Mouse (Mus musculus) olfactory bulb, adult 2 months (tissue): ENCODE measurements around the gene Camta1.

Experiments used
- CTCF ChIP-seq: fragments of 200-500 bp; IDR thresholded peaks from 2 replicates; pipeline ENCODE4 v1.5.1; 2012; ENCODE audit warnings: low read depth, mild to moderate bottlenecking, low read length, moderate library complexity; ENCODE audit not compliant: insufficient read depth
- POLR2A ChIP-seq: fragments of 200-500 bp; IDR thresholded peaks from 2 replicates; pipeline ENCODE4 v1.6.1; 2012; ENCODE audit warnings: mild to moderate bottlenecking, low read depth, low read length, moderate library complexity; ENCODE audit not compliant: insufficient read depth

DNA sequence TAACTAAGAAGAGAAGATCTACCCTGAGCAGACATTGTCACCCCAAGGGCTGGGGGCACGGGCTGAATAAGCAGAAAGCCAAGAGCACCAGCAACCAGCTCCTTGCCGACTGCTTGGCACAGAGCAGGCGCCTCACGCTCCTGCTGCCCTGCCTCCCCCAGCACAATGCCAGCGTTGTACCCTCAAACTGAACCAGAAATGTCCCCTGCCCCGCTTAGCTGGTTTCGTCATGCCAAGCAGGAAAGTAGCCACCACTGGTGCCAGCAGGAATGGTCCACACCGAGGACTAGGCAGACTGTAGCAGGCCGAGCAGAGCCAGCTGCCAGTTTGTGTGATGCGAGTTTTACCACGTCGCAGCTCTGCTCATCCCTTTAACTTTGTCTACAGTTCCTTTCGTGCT lies 779.7 kb downstream of the Camta1 start:
- TF ChIP-seq POLR2A (no peak), CTCF (no peak)
